Mouse (Mus musculus) MEL (cell line): ENCODE measurements at regions not wholly inside any gene's neighbourhood (a gene's known extent, or its start where the extent isn't known, plus 50 kb on each side); places are given as distances from the start of the nearest gene placed in this dataset.

ENCODE experiments used
- DNase-seq: peaks from one replicate; pipeline ENCODE4 v3.0.0; 2011; ENCODE audit warnings: low read depth, low spot score
- H3K27ac ChIP-seq: 2 replicates; pipeline ENCODE4 v1.5.1; 2012; ENCODE audit warnings: low read depth, mild to moderate bottlenecking, control low read depth, low read length, moderate library complexity; ENCODE audit not compliant: control insufficient read depth
- H3K27me3 ChIP-seq, 2 experiments: fragments of 150-350 bp in 1 of 2; sonication (generic) in 1 of 2; 2 replicates each; pipeline ENCODE4 v1.6.1; 2012; ENCODE audit warnings: low read length in 2 of 2, mild to moderate bottlenecking in 2 of 2, improper control_type of control experiment in 1 of 2, moderate library complexity in 1 of 2; ENCODE audit not compliant: insufficient read depth in 2 of 2, control insufficient read depth in 1 of 2
- H3K36me3 ChIP-seq, 2 experiments: 2 replicates each; pipeline ENCODE4 v1.6.1; 2012 to 2014; ENCODE audit warnings: low read length in 2 of 2, improper control_type of control experiment in 1 of 2, inconsistent platforms in 1 of 2, mild to moderate bottlenecking in 1 of 2; ENCODE audit not compliant: insufficient read depth in 2 of 2, control insufficient read depth in 1 of 2
- H3K4me1 ChIP-seq, 2 experiments: fragments of 150-350 bp in 1 of 2; sonication (generic) in 1 of 2; 2 replicates each; pipeline ENCODE4 v1.6.1; 2012; ENCODE audit warnings: low read length in 2 of 2, improper control_type of control experiment in 1 of 2, mild to moderate bottlenecking in 1 of 2; ENCODE audit not compliant: insufficient read depth in 2 of 2, control insufficient read depth in 1 of 2
- H3K4me3 ChIP-seq, 2 experiments: fragments of 150-350 bp in 1 of 2; sonication (generic) in 1 of 2; 2 replicates each; pipeline ENCODE4 v1.5.1; 2012; ENCODE audit warnings: low read depth in 2 of 2, low read length in 2 of 2, mild to moderate bottlenecking in 2 of 2, moderate library complexity in 2 of 2, control low read depth in 1 of 2, improper control_type of control experiment in 1 of 2; ENCODE audit not compliant: control insufficient read depth in 1 of 2, insufficient read depth in 1 of 2
- H3K79me2 ChIP-seq: 2 replicates; pipeline ENCODE4 v1.6.1; 2012; ENCODE audit warnings: mild to moderate bottlenecking, low read length, moderate library complexity; ENCODE audit not compliant: control insufficient read depth, poor library complexity, insufficient read depth
- H3K9ac ChIP-seq: 2 replicates; pipeline ENCODE4 v1.6.1; 2012; ENCODE audit warnings: low read depth, mild to moderate bottlenecking, control low read depth, low read length, moderate library complexity; ENCODE audit not compliant: control insufficient read depth, poor library complexity, severe bottlenecking
- H3K9me3 ChIP-seq: fragments of 150-350 bp; sonication (generic); replicated peaks from 2 replicates; pipeline ENCODE4 v1.6.1; 2012; ENCODE audit warnings: mild to moderate bottlenecking, low read length, improper control_type of control experiment, moderate library complexity; ENCODE audit not compliant: insufficient read depth
- CHD1 ChIP-seq: IDR thresholded peaks from 2 replicates; pipeline ENCODE4 v1.6.1; 2012; ENCODE audit warnings: low read depth, mild to moderate bottlenecking, inconsistent platforms, low read length, improper control_type of control experiment
- CTCF ChIP-seq, 3 experiments: IDR thresholded peaks in 2 of 3; conservative IDR thresholded peaks in 1 of 3; 2 replicates each; pipeline ENCODE4 v1.5.1; 2011 to 2012; ENCODE audit warnings: low read length in 3 of 3, low read depth in 2 of 3, mild to moderate bottlenecking in 2 of 3, improper control_type of control experiment in 1 of 3, inconsistent platforms in 1 of 3, mixed read lengths in 1 of 3, moderate library complexity in 1 of 3; ENCODE audit not compliant: control insufficient read depth in 1 of 3, insufficient read depth in 1 of 3, poor library complexity in 1 of 3, severe bottlenecking in 1 of 3
- E2F4 ChIP-seq: IDR thresholded peaks from 2 replicates; pipeline ENCODE4 v1.6.1; 2011; ENCODE audit warnings: low read depth, low read length, improper control_type of control experiment, borderline replicate concordance
- ELF1 ChIP-seq: IDR thresholded peaks from 2 replicates; pipeline ENCODE4 v1.6.1; 2014; ENCODE audit warnings: low read depth, mild to moderate bottlenecking, inconsistent platforms, low read length, improper control_type of control experiment, moderate library complexity
- EP300 ChIP-seq, 2 experiments: IDR thresholded peaks; 2 replicates each; pipeline ENCODE4 v1.6.1; 2011; ENCODE audit warnings: improper control_type of control experiment in 2 of 2, low read length in 2 of 2, low read depth in 1 of 2, mild to moderate bottlenecking in 1 of 2
- ETS1 ChIP-seq: IDR thresholded peaks from 2 replicates; pipeline ENCODE4 v1.6.1; 2012; ENCODE audit warnings: low read depth, mild to moderate bottlenecking, inconsistent platforms, low read length, improper control_type of control experiment, moderate library complexity
- KAT2A ChIP-seq: conservative IDR thresholded peaks from 2 replicates; pipeline ENCODE4 v1.6.1; 2012; ENCODE audit warnings: low read depth, low read length, improper control_type of control experiment, inconsistent platforms
- MAFK ChIP-seq: IDR thresholded peaks from 2 replicates; pipeline ENCODE4 v1.6.1; 2011; ENCODE audit warnings: low read depth, mild to moderate bottlenecking, low read length, improper control_type of control experiment, borderline replicate concordance
- MAX ChIP-seq: IDR thresholded peaks from 2 replicates; pipeline ENCODE4 v1.6.1; 2011; ENCODE audit warnings: low read length, improper control_type of control experiment
- MEF2A ChIP-seq: IDR thresholded peaks from 2 replicates; pipeline ENCODE4 v1.6.1; 2014; ENCODE audit warnings: low read depth, mild to moderate bottlenecking, inconsistent platforms, low read length, improper control_type of control experiment; ENCODE audit not compliant: poor library complexity, insufficient replicate concordance, severe bottlenecking; ENCODE audit errors: extremely low read depth
- MYB ChIP-seq: IDR thresholded peaks from 2 replicates; pipeline ENCODE4 v1.6.1; 2011; ENCODE audit warnings: mild to moderate bottlenecking, low read depth, low read length, improper control_type of control experiment
- NRF1 ChIP-seq: IDR thresholded peaks from 2 replicates; pipeline ENCODE4 v1.6.1; 2014; ENCODE audit warnings: low read depth, mild to moderate bottlenecking, inconsistent platforms, low read length, improper control_type of control experiment, moderate library complexity; ENCODE audit not compliant: poor library complexity, insufficient read depth, severe bottlenecking
- POLR2A ChIP-seq, 2 experiments: IDR thresholded peaks; 2 replicates each; pipeline ENCODE4 v1.6.1; 2011 to 2012; ENCODE audit warnings: low read length in 2 of 2, mild to moderate bottlenecking in 2 of 2, control low read depth in 1 of 2, improper control_type of control experiment in 1 of 2, low read depth in 1 of 2, moderate library complexity in 1 of 2; ENCODE audit not compliant: control insufficient read depth in 1 of 2, insufficient read depth in 1 of 2, poor library complexity in 1 of 2
- POLR2AphosphoS2 ChIP-seq: IDR thresholded peaks from 2 replicates; pipeline ENCODE4 v1.6.1; 2011; ENCODE audit warnings: low read length, improper control_type of control experiment
- POLR2AphosphoS5 ChIP-seq: IDR thresholded peaks from 2 replicates; pipeline ENCODE4 v1.6.1; 2012; ENCODE audit warnings: low read depth, borderline replicate concordance, mild to moderate bottlenecking, inconsistent platforms, low read length, moderate library complexity, mixed read lengths
- RAD21 ChIP-seq: IDR thresholded peaks from 2 replicates; pipeline ENCODE4 v1.6.1; 2011; ENCODE audit warnings: mild to moderate bottlenecking, low read depth, low read length, improper control_type of control experiment
- SIN3A ChIP-seq: IDR thresholded peaks from 2 replicates; pipeline ENCODE4 v1.6.1; 2012; ENCODE audit warnings: low read length, improper control_type of control experiment, inconsistent platforms
- SMC3 ChIP-seq: IDR thresholded peaks from 2 replicates; pipeline ENCODE4 v1.6.1; 2011; ENCODE audit warnings: low read depth, low read length, improper control_type of control experiment
- TAL1 ChIP-seq: IDR thresholded peaks from 2 replicates; pipeline ENCODE4 v1.6.1; 2012; ENCODE audit warnings: mild to moderate bottlenecking, inconsistent platforms, low read length, moderate library complexity, mixed read lengths
- TBP ChIP-seq: IDR thresholded peaks from 2 replicates; pipeline ENCODE4 v1.8.0; 2011; ENCODE audit warnings: low read depth, low read length, improper control_type of control experiment
- TCF12 ChIP-seq: IDR thresholded peaks from 2 replicates; pipeline ENCODE4 v1.6.1; 2014; ENCODE audit warnings: low read depth, mild to moderate bottlenecking, inconsistent platforms, low read length, improper control_type of control experiment, moderate library complexity
- USF1 ChIP-seq: IDR thresholded peaks from 2 replicates; pipeline ENCODE4 v1.6.1; 2014; ENCODE audit warnings: low read depth, mild to moderate bottlenecking, inconsistent platforms, low read length, improper control_type of control experiment, moderate library complexity
- ZC3H11A ChIP-seq: IDR thresholded peaks from 2 replicates; pipeline ENCODE4 v1.6.1; 2012; ENCODE audit warnings: low read depth, mild to moderate bottlenecking, inconsistent platforms, low read length, improper control_type of control experiment
- ZKSCAN1 ChIP-seq: IDR thresholded peaks from 2 replicates; pipeline ENCODE4 v1.6.1; 2012; ENCODE audit warnings: low read depth, mild to moderate bottlenecking, inconsistent platforms, low read length, improper control_type of control experiment, moderate library complexity
- ZMIZ1 ChIP-seq: IDR thresholded peaks from 2 replicates; pipeline ENCODE4 v1.6.1; 2012; ENCODE audit warnings: low read depth, mild to moderate bottlenecking, inconsistent platforms, low read length, improper control_type of control experiment, moderate library complexity
- ZNF384 ChIP-seq: IDR thresholded peaks from 2 replicates; pipeline ENCODE4 v1.6.1; 2012; ENCODE audit warnings: low read depth, mild to moderate bottlenecking, inconsistent platforms, low read length, improper control_type of control experiment

DNA sequence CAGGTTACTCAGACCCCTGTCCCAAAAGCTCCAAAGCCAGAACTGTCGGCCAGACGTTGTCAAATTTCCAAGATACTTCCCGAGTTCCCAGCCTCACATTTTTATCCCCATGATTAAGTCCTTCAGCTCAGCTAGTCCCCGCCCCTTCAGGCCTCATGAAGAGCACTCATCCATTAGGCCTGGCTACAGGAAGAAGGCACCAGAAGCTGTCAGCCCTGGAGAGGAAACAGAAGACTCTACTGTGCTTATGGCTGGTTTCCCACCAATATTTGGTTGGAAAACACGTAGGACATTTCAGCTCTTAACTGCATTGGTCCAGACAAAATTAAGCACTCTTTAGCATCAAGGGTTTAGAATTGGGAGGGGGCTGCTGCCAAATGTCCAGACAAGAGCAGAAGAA is 195.8 kb upstream of the Pkdcc start:
- Histone ChIP-seq H3K9me3 (no peaks in the 10 kb centered on the region), H3K4me1 (no peaks in the 10 kb centered on the region), H3K27me3 (no peaks in the 10 kb centered on the region), H3K9ac (no peak overlapping the region), H3K36me3 (no peaks in the 10 kb centered on the region), H3K79me2 (no peaks in the 10 kb centered on the region), H3K4me3 (no peak overlapping the region), H3K27ac (no peak overlapping the region)
- DNase-seq, result no peak
- TF ChIP-seq TBP (no peak), EP300 (IDR thresholded peaks at IDR 0.05; ENCODE audit: low read depth in 1 of 2, low read length in 2 of 2) (no peak), E2F4 (no peak), USF1 (no peak), ZC3H11A (no peak), ZNF384 (no peak), MAFK (no peak), SIN3A (no peak), ZKSCAN1 (no peak), ETS1 (no peak), MYB (no peak), TAL1 (no peak), CHD1 (no peak), TCF12 (no peak)

DNA sequence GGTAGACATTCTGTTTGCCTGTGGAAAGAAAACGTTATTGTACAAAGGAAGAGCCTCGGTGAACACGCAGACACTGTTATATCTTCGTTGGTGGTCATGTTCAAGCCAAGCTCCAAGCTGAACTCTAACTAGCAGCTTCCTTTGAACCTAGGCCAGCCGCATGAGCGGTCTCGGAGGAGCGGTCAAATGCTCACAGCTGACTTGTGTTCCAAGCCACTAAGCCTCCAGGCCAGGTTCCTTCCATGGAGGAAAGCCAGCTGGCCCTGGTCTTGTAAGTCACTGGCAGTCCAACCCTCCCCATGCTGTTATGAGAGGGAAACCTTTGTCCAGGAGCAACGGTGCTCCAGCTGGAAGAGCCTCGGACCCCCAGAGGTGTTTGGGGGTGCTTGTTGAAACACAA is 194.5 kb upstream of the Pkdcc start:
- Histone ChIP-seq H3K4me1 (no peaks in the 10 kb centered on the region), H3K9ac (no peak overlapping the region)

DNA sequence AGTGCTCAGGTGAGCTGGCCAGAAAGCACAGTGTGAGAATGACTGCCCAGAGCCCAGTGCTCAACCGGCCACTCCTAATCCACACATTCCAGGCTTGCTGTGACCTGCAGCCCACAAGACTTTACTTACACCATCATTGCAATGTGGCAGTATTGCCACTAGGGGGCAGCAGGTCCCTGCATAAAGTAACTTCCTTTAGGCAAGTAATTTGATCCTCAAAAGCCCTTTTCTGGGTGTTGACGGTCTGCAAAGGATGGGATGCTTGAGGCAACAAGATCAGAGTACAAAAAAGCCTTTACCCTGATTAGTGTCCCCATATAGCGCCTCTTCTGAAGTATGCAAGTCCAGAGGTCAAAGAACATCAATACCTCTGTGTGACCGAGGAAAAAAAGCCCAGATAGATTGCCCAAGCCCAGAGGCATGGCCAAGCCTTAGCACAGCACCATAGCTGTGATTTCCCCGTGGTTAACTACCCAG is 189.7 kb upstream of the Pkdcc start:
- Histone ChIP-seq H3K27ac (no peak overlapping the region), H3K36me3 (no peaks in the 10 kb centered on the region), H3K27me3 (no peaks in the 10 kb centered on the region), H3K9ac (no peak overlapping the region), H3K4me1 (no peaks in the 10 kb centered on the region), H3K9me3 (no peaks in the 10 kb centered on the region), H3K79me2 (no peaks in the 10 kb centered on the region), H3K4me3 (no peak overlapping the region)
- DNase-seq, result peak; percentile 82
- TF ChIP-seq POLR2AphosphoS5, result no peak
- no peak for TF ChIP-seq NRF1
- TF ChIP-seq CTCF (IDR thresholded peaks at IDR 0.05 in 2 of 3, conservative IDR thresholded peaks at IDR 0.05 in 1 of 3; ENCODE audit: control insufficient read depth in 1 of 3, insufficient read depth in 1 of 3, low read depth in 2 of 3, low read length in 3 of 3, poor library complexity in 1 of 3, severe bottlenecking in 1 of 3), result peak; percentile 78 to 93 (median 78)
- TF ChIP-seq ZC3H11A, result peak; percentile 77
- peak; percentile 88 for TF ChIP-seq RAD21
- no peak for TF ChIP-seq ZMIZ1
- no peak for TF ChIP-seq MEF2A
- 0 out of 2 replicates have a peak, but pooled peaks have one; percentile 24 for TF ChIP-seq ELF1
- no peak for TF ChIP-seq EP300 (IDR thresholded peaks at IDR 0.05; ENCODE audit: low read depth in 1 of 2, low read length in 2 of 2)
- TF ChIP-seq MAFK, result no peak
- no peak for TF ChIP-seq MAX
- no peak for TF ChIP-seq CHD1
- TF ChIP-seq SMC3, result peak; percentile 83
- TF ChIP-seq POLR2AphosphoS2, result no peak
- TF ChIP-seq SIN3A, result 0 out of 2 replicates have a peak, but pooled peaks have one; percentile 27
- no peak for TF ChIP-seq ZNF384
- TF ChIP-seq KAT2A, result 0 out of 2 replicates have a peak, but pooled peaks have one; percentile 20

More for the DNA sequence above, 194.5 kb upstream of the Pkdcc start:
- H3K79me2 ChIP-seq, result no peaks in the 10 kb centered on the region
- H3K27ac ChIP-seq, result no peak overlapping the region
- no peaks in the 10 kb centered on the region for H3K9me3 ChIP-seq
- no peaks in the 10 kb centered on the region for H3K27me3 ChIP-seq
- no peaks in the 10 kb centered on the region for H3K36me3 ChIP-seq
- H3K4me3 ChIP-seq, result no peak overlapping the region
- TF ChIP-seq RAD21 (no peak), POLR2A (IDR thresholded peaks at IDR 0.05; ENCODE audit: control insufficient read depth in 1 of 2, insufficient read depth in 1 of 2, low read depth in 1 of 2, low read length in 2 of 2, poor library complexity in 1 of 2) (no peak)
- TF ChIP-seq, all 39 proteins: peak for 0
- DNase-seq, result no peak
